Mouse (Mus musculus) C2C12 (cell line): ENCODE results near the gene Chst15.

Experiments
- CTCF ChIP-seq: IDR thresholded peaks from one replicate; pipeline ENCODE4 v1.5.1; 2011; ENCODE audit not compliant: control insufficient read depth, insufficient read depth, insufficient read length
- FOSL1 ChIP-seq: IDR thresholded peaks from one replicate; pipeline ENCODE4 v1.8.0; 2011; ENCODE audit warnings: mild to moderate bottlenecking, low read length; ENCODE audit not compliant: poor library complexity, insufficient read depth, severe bottlenecking
- MYOD1 ChIP-seq: IDR thresholded peaks from one replicate; pipeline ENCODE4 v1.6.1; 2011; ENCODE audit warnings: low read depth; ENCODE audit not compliant: control insufficient read depth, insufficient read length
- USF1 ChIP-seq: IDR thresholded peaks from one replicate; pipeline ENCODE4 v1.6.1; 2011; ENCODE audit warnings: low read depth, mild to moderate bottlenecking, control low read depth, moderate library complexity

- no peak for TF ChIP-seq CTCF
- TF ChIP-seq USF1, result no peak
- no peak for TF ChIP-seq FOSL1
- TF ChIP-seq MYOD1, result no peak
Measured at GRCm38 (mm10) chr7:132210616-132211015, 106.4 kb downstream of the Chst15 start.
